Mouse (Mus musculus) neural tube, embryonic 14.5 days (tissue): ENCODE results near the gene Fam45a. TPM values are rescaled to one million over a fixed set of nuclear protein-coding genes. Genes with fewer than 3 reads are reported as not detected.
"Not testable (repeated sequence)": the region's sequence is repeated elsewhere in the genome, so short reads cannot be mapped to it uniquely, and the experiment has no call there.

ENCODE experiments used
- ATAC-seq: fragments of 200-750 bp; cut with Nextera tagmentation; 2 replicates; pipeline ENCODE4 v1.8.0; 2017; ENCODE audit warnings: low read depth, mild to moderate bottlenecking, moderate TSS enrichment, moderate library complexity
- H3K27ac ChIP-seq: fragments of 300-500 bp; sonication (generic); 2 replicates; pipeline ENCODE4 v1.5.1; 2014; ENCODE audit warnings: low read depth, mild to moderate bottlenecking, control low read depth, low read length, moderate library complexity, mixed read lengths
- H3K27me3 ChIP-seq: fragments of 300-500 bp; sonication (generic); 2 replicates; pipeline ENCODE4 v1.6.1; 2014; ENCODE audit warnings: low read length; ENCODE audit not compliant: control insufficient read depth, insufficient read depth
- H3K36me3 ChIP-seq: fragments of 300-500 bp; sonication (generic); 2 replicates; pipeline ENCODE4 v1.6.1; 2014; ENCODE audit warnings: low read length, mixed read lengths; ENCODE audit not compliant: control insufficient read depth, insufficient read depth
- H3K4me1 ChIP-seq: fragments of 300-500 bp; sonication (generic); 2 replicates; pipeline ENCODE4 v1.6.1; 2014; ENCODE audit warnings: low read length; ENCODE audit not compliant: control insufficient read depth, insufficient read depth
- H3K4me2 ChIP-seq: fragments of 300-500 bp; sonication (generic); 2 replicates; pipeline ENCODE4 v1.6.1; 2014; ENCODE audit warnings: mild to moderate bottlenecking, low read depth, low read length, control low read depth
- H3K4me3 ChIP-seq: fragments of 300-500 bp; sonication (generic); 2 replicates; pipeline ENCODE4 v1.5.1; 2014; ENCODE audit warnings: low read depth, low read length, control low read depth, mixed read lengths
- H3K9ac ChIP-seq: fragments of 300-500 bp; sonication (generic); replicated peaks from 2 replicates; pipeline ENCODE4 v1.6.1; 2014; ENCODE audit warnings: low read depth, mild to moderate bottlenecking, control low read depth, low read length, mixed read lengths
- H3K9me3 ChIP-seq: fragments of 300-500 bp; sonication (generic); 2 replicates; pipeline ENCODE4 v1.6.1; 2016; ENCODE audit warnings: low read length; ENCODE audit not compliant: control insufficient read depth
- WGBS: fragments of 180-500 bp; shearing (Covaris S2); extraction: QIAGEN DNeasy Blood & Tissue Kit; methylation state at CpG from one replicate; pipeline ENCODE4 v1.1.7; 2014; 5-methylcytosine and 5-hydroxymethylcytosine counted together
- polyA plus RNA-seq: library from polyadenylated mRNA; unstranded; fragments of >200 nt; fragmentation: Nextera tagmentation; extraction: Ambion mirVana; gene quantifications from 2 replicates; pipeline ENCODE4 v1.2.1, GENCODE M21; 2014

Gene Fam45a
- polyA plus RNA-seq, 1 experiment from 2014 or later = 49.8 TPM

- Histone ChIP-seq H3K36me3 (peaks cover 13% of the 10 kb centered on the region), H3K4me1 (peaks cover 4% of the 10 kb centered on the region; the same call in 1 of the 2 replicates), H3K4me2 (no peak overlapping the region), H3K9ac (no peak overlapping the region), H3K9me3 (no peaks in the 10 kb centered on the region), H3K27me3 (no peaks in the 10 kb centered on the region), H3K27ac (no peak overlapping the region), H3K4me3 (no peak overlapping the region)
- ATAC-seq = no peak
- WGBS = 96% methylated on average over 6 of the region's 6 CpGs
Measured at GRCm38 (mm10) chr19:60813133-60813532, 1.7 kb downstream of the Fam45a start.

DNA sequence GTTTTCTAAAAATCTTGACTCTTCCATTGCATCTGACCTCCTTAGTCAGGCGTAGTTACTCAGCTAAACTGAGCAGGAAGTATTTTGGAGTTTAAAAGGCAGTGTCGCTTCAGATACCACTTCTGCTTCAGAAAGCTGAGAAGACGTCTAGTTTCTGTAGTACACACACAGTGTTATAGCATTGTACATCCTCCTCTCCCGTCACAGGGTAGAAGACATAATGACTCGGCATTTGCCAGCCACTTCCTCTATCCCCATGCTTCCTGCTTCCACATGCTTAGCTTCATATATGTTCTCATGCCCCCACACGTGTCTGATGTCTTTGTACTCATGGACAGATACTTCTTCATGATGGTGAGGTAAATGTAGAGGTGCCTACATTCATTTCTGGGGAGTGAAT, 7.3 kb downstream of the Fam45a start:
- WGBS = 92% methylated on average over 6 of the region's 6 CpGs
- no peaks in the 10 kb centered on the region for H3K4me1 ChIP-seq
- H3K27me3 ChIP-seq = no peaks in the 10 kb centered on the region
- H3K4me3 ChIP-seq = no peak overlapping the region
- H3K9ac ChIP-seq = no peak overlapping the region
- no peaks in the 10 kb centered on the region for H3K9me3 ChIP-seq
- peaks cover 41% of the 10 kb centered on the region for H3K36me3 ChIP-seq
- H3K27ac ChIP-seq = no peak overlapping the region
- no peak overlapping the region for H3K4me2 ChIP-seq
- no peak for ATAC-seq

GRCm38 (mm10) chr19:60837747-60838146, 26.4 kb downstream of the Fam45a start:
- H3K9ac ChIP-seq = no peak overlapping the region
- H3K36me3 ChIP-seq = peaks cover 42% of the 10 kb centered on the region
- no peaks in the 10 kb centered on the region for H3K27me3 ChIP-seq
- H3K9me3 ChIP-seq = no peaks in the 10 kb centered on the region
- no peak overlapping the region for H3K4me2 ChIP-seq
- peak; percentile 49; the same call in 1 of the 2 replicates for ATAC-seq
- no peak overlapping the region for H3K4me3 ChIP-seq
- H3K4me1 ChIP-seq = no peaks in the 10 kb centered on the region
- WGBS = 72% methylated on average over 1 of the region's 1 CpGs
- no peak overlapping the region for H3K27ac ChIP-seq

DNA sequence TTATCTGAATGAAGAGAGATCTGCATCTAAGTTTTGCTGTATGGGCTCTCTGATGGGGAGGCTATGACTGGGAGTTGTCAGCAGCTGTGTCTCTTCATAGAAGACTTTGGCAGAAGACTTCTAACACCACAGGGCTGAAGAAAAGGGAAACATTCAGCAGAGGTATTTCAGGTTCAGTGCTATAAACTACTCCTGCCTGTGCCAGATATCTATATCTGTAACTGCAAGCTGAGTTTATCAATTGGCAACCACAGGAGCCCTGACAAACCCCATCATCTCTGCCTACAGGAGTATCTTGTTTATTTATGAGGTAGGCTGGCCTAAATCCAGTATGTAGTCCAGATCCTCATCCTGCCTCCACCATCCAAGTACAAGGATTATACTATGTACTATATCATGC, 31.9 kb downstream of the Fam45a start:
- H3K9ac ChIP-seq = no peak overlapping the region
- H3K4me2 ChIP-seq = no peak overlapping the region
- ATAC-seq = no peak
- no peak overlapping the region for H3K4me3 ChIP-seq
- no peaks in the 10 kb centered on the region for H3K9me3 ChIP-seq
- no peak overlapping the region for H3K27ac ChIP-seq
- no peaks in the 10 kb centered on the region for H3K4me1 ChIP-seq
- no peaks in the 10 kb centered on the region for H3K27me3 ChIP-seq
- H3K36me3 ChIP-seq = peaks cover 7% of the 10 kb centered on the region; the same call in 1 of the 2 replicates

GRCm38 (mm10) chr19:60845731-60846130, 34.3 kb downstream of the Fam45a start:
- no peak overlapping the region for H3K27ac ChIP-seq
- H3K4me2 ChIP-seq = no peak overlapping the region
- no peaks in the 10 kb centered on the region for H3K4me1 ChIP-seq
- H3K9ac ChIP-seq = no peak overlapping the region
- no peak for ATAC-seq
- no peaks in the 10 kb centered on the region for H3K9me3 ChIP-seq
- no peaks in the 10 kb centered on the region for H3K27me3 ChIP-seq
- peaks cover 4% of the 10 kb centered on the region; the same call in 1 of the 2 replicates for H3K36me3 ChIP-seq
- H3K4me3 ChIP-seq = no peak overlapping the region

DNA sequence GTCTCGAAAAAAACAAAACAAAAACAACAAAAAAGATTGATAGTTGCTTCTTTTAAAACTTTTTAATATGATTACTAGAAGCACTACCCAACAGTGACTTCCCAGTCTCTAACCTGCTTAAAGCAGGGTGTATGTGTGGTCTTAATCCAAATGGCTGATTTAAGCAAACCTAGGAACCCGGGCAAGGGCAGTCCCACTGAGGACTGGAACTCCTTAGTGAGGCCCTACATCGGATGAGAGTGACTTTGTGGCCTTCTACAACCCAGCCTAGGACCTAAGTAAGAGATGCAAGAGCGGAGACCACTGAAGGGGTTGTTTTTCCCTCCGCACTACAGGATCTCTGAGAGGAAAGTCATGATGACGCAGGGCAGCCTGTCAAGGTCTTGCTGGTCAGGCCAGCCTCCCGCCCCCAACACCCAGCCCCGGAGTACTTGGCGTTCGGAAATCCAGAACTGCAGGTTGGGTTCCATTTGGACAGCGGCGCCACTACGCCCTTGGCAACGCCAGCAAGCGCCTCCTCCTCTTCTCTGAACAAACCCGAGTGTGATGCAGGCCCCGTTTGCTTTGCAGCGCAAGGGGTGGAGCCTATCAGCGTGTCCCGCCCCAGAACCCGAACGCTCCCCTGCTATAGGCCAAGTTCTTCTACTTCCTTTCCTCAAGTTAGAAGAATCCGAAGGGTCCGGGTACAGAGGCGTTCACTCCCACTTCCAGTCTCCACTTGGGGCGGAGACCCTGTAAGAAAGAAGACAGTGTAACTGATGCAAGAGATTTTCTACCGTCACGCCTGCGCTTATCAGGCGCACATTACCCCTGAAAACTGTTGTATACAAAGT, 49.7 kb downstream of the Fam45a start, which contains the start of gene Sfxn4:
Gene Sfxn4 (minus strand): TSS at position 612 of the 833 bp plus-strand sequence.
- H3K4me1 ChIP-seq = no peaks in the 10 kb centered on the region
- peak within 1 kb of the TSS; percentile 63 for H3K9ac ChIP-seq
- no peaks in the 10 kb centered on the region for H3K27me3 ChIP-seq
- H3K36me3 ChIP-seq = peaks cover 11% of the 10 kb centered on the region; the same call in 1 of the 2 replicates
- peak within 1 kb of the TSS; percentile 50 for H3K4me3 ChIP-seq
- peak; percentile 99 for ATAC-seq
- peak within 1 kb of the TSS; percentile 66 for H3K4me2 ChIP-seq
- whole genome bisulfite sequencing = 3% methylated on average over 30 of the region's 30 CpGs
- H3K9me3 ChIP-seq = no peaks in the 10 kb centered on the region
- H3K27ac ChIP-seq = peak within 1 kb of the TSS; percentile 61; the same call in 1 of the 2 replicates

DNA sequence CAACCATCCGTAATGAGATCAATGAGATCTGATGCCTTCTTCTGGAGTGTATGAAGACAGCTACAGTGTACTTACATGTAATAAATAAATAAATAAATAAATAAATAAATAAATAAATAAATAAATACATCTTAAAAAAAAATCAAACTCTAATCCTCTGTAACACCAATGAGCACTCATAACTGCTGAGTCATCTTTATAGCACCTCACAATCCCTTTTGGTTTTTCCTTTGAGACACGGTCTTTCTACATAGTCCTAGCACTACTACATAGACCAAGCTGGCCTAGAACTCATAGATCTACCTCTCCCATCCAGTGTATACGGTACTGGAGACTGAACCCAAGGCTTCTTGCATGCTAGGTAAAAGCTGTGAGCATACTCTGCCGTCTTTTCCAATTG, 54.8 kb downstream of the Fam45a start:
- H3K36me3 ChIP-seq = peaks cover 17% of the 10 kb centered on the region; the same call in 1 of the 2 replicates
- not testable (repeated sequence) for H3K9me3 ChIP-seq, H3K4me2 ChIP-seq, H3K4me1 ChIP-seq, ATAC-seq, H3K4me3 ChIP-seq, H3K27ac ChIP-seq, H3K9ac ChIP-seq, H3K27me3 ChIP-seq
- 98% methylated on average over 4 of the region's 4 CpGs for WGBS

DNA sequence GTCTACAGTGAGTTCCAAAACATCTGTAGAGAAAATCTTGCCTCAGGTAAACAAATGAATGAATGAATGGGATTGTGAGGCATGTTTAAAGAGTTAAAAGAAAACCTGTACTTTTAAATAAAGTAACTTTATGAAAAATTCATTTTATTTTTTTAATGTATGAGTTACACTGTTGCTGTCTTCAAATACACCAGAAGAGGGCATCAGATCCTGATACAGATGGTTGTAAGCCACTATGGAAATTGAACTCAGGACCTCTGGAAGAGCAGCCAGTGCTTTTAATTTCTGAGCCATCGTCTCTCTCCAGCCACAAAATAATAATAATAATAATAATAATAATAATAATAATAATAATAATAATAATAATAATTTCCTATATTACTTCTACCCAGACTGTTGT, 59.1 kb downstream of the Fam45a start:
- Histone ChIP-seq H3K4me1 (0 out of 2 replicates have a peak, but pooled peaks cover 3% of the 10 kb centered on the region), H3K27ac (no peak overlapping the region), H3K27me3 (no peaks in the 10 kb centered on the region), H3K4me2 (no peak overlapping the region), H3K9me3 (no peaks in the 10 kb centered on the region), H3K4me3 (no peak overlapping the region), H3K36me3 (0 out of 2 replicates have a peak, but pooled peaks cover 10% of the 10 kb centered on the region), H3K9ac (no peak overlapping the region)
- no peak for ATAC-seq
- 82% methylated on average over 1 of the region's 1 CpGs for WGBS

GRCm38 (mm10) chr19:60871366-60871765, 60.0 kb downstream of the Fam45a start:
- no peak overlapping the region for H3K9ac ChIP-seq

More at GRCm38 (mm10) chr19:60871366-60871765, 60.0 kb downstream of the Fam45a start:
- Histone ChIP-seq H3K36me3 (0 out of 2 replicates have a peak, but pooled peaks cover 10% of the 10 kb centered on the region), H3K9me3 (no peaks in the 10 kb centered on the region), H3K4me3 (no peak overlapping the region), H3K4me2 (no peak overlapping the region), H3K27me3 (no peaks in the 10 kb centered on the region), H3K4me1 (0 out of 2 replicates have a peak, but pooled peaks cover 3% of the 10 kb centered on the region), H3K27ac (no peak overlapping the region)
- ATAC-seq = no peak
- WGBS = 94% methylated on average over 5 of the region's 5 CpGs
